Comparison of ENCODE assay signal across 8 mouse cellular contexts in the genomic region with DNA sequence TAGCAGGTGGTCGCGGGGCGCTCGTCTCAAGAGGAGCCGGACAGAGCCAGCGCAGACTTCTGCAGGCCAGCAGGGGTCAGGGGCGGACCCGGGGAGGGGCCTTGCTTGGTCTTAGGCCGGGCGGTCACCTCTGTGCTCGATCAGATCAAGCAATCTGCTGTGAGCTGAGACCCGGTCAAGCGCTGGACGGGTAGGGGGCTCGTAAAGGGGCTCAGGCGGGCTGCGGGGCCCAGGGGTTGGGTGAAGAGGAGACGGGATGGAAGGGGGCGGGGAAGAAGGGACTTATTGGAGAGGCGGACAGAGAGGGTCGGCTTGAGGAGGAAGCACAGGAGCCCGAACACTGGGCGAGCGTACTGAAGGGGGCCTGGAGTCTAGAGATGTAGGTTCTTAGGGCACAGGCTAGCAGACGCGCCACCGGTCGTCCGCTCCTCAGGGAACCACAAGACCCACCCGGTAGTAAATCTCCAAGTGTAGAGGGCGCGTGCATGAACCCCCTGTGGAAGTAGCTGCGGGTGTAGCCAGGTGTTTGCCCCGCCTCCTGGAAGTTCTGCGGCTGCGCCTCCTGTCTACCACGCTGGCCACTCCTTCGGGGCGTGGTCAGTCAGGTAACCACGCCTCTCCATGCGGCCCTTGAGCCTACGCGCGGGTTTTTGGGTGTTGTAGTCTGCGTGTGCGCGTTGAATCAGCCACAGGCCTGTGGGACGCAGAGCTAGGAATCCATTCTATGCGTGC. TPM values are rescaled to one million over a fixed set of nuclear protein-coding genes. Genes with fewer than 3 reads are reported as not detected.
DNase-seq lines count a peak whose midpoint lies in the region; ATAC-seq and TF ChIP-seq lines count a peak whose summit lies in the region.

No protein-coding gene starts in this region.

- intact Hi-C loops in gastrocnemius, adult 2 months (cut with DNase I): loop anchor here (5.0 kb wide), 1 partner anchor 70 kb away; the partner anchor contains the start of gene Pcbp3
- intact Hi-C loops in left cerebral cortex, adult 2 months (cut with DNase I): no loop called here

- peak; percentile 18; the same call in 1 of the 2 replicates for TF ChIP-seq CTCF in gastrocnemius, adult 2 months (IDR thresholded peaks at IDR 0.05)
- peak; percentile 48 for TF ChIP-seq CTCF in hindbrain, postnatal 0 days (IDR thresholded peaks at IDR 0.05; ENCODE audit: low read depth)
- TF ChIP-seq CTCF in left cerebral cortex, adult 2 months (IDR thresholded peaks at IDR 0.05): no peak; the same call in none of the 2 replicates

- WGBS in hindbrain, postnatal 0 days: under 1% methylated on average over 49 of the region's 49 CpGs

- peak overlapping the region; percentile 85 for H3K4me3 ChIP-seq in gastrocnemius, adult 2 months
- H3K4me3 ChIP-seq in hindbrain, postnatal 0 days (ENCODE audit: low read length): peak overlapping the region; percentile 63
- H3K4me3 ChIP-seq in left cerebral cortex, adult 2 months: peak overlapping the region; percentile 77

- H3K27ac ChIP-seq in gastrocnemius, adult 2 months: peak overlapping the region; percentile 84
- peak overlapping the region; percentile 85 for H3K27ac ChIP-seq in hindbrain, postnatal 0 days
- H3K27ac ChIP-seq in left cerebral cortex, adult 2 months: peak overlapping the region; percentile 91

- peak; percentile 87 for ATAC-seq in common myeloid progenitor, adult 5-6 weeks (replicated peaks; ENCODE audit: low read depth, poor library complexity, severe bottlenecking)
- peak; percentile 95 for ATAC-seq in hindbrain, postnatal 0 days
- ATAC-seq in megakaryocyte, adult 5-6 weeks (ENCODE audit: poor library complexity, severe bottlenecking): peak; percentile 89

- peak; percentile 98 for DNase-seq in ZHBTc4 (ENCODE audit: low read depth, low spot score)
- peak; percentile 95 for DNase-seq in gastrocnemius, adult 2 months
- peak; percentile 98 for DNase-seq in hindbrain, postnatal 0 days (ENCODE audit: low spot score)
- DNase-seq in left cerebral cortex, adult 2 months (ENCODE audit: extremely low spot score in 1 of 2, low spot score in 2 of 2): peak; percentile 91 to 92
- DNase-seq in right cerebral cortex, adult 2 months (ENCODE audit: low spot score in 2 of 2): peak; percentile 92 to 95
- DNase-seq in urinary bladder, postnatal 14 days (ENCODE audit: low spot score): peak; percentile 95

- H3K27me3 ChIP-seq in hindbrain, postnatal 0 days (ENCODE audit: insufficient read depth, low read length): no peaks in the 10 kb centered on the region

- H3K36me3 ChIP-seq in hindbrain, postnatal 0 days (ENCODE audit: insufficient read depth, low read length): no peaks in the 10 kb centered on the region

- H3K9ac ChIP-seq in hindbrain, postnatal 0 days (replicated peaks; ENCODE audit: low read length): peak overlapping the region; percentile 79

- H3K4me2 ChIP-seq in hindbrain, postnatal 0 days (ENCODE audit: low read depth, low read length): peak overlapping the region; percentile 95

- H3K9me3 ChIP-seq in hindbrain, postnatal 0 days (ENCODE audit: low read length): no peaks in the 10 kb centered on the region

- peaks cover 20% of the 10 kb centered on the region; the same call in 1 of the 2 replicates for H3K4me1 ChIP-seq in hindbrain, postnatal 0 days (ENCODE audit: insufficient read depth, low read length)

RNA-seq across cellular contexts. Expression of gene Slc19a1, which starts 0.7 kb away (rescaled TPM):
- 15.1 and 28.0 TPM in 2 replicates for total RNA-seq in common myeloid progenitor, adult 5-6 weeks (2017)
- 1 to 10 TPM; 5.6 to 6.3 TPM for total RNA-seq in gastrocnemius, adult 2 months (2021)
- total RNA-seq in hindbrain, postnatal 0 days (2014; rRNA removed): 41.6 and 49.8 TPM in 2 replicates
- polyA plus RNA-seq in hindbrain, postnatal 0 days (2015; fragmentation: Nextera tagmentation; extraction: Ambion mirVana): 45.5 and 48.6 TPM in 2 replicates
- 10 to 100 TPM; 23.9 to 27.0 TPM for total RNA-seq in left cerebral cortex, adult 2 months (2021)
- 2.1 and 3.3 TPM in 2 replicates for total RNA-seq in megakaryocyte, adult 5-6 weeks (2015)
- total RNA-seq in megakaryocyte, adult 5-6 weeks (2017): 2.6 and 4.3 TPM in 2 replicates

Comparison
In these comparisons a context has a peak if more than half of its experiments do, and no peak if none do; other contexts are left out.
1. Peak in every context shown above with its lines: DNase-seq, ATAC-seq, H3K4me3 ChIP-seq and H3K27ac ChIP-seq.